Mouse (Mus musculus): ENCODE measurements at regions not wholly inside any gene's neighbourhood (a gene's known extent, or its start where the extent isn't known, plus 50 kb on each side); places are given as distances from the start of the nearest gene placed in this dataset.
"Not testable (repeated sequence)": the region's sequence is repeated elsewhere in the genome, so short reads cannot be mapped to it uniquely, and the experiment has no call there.

DNA sequence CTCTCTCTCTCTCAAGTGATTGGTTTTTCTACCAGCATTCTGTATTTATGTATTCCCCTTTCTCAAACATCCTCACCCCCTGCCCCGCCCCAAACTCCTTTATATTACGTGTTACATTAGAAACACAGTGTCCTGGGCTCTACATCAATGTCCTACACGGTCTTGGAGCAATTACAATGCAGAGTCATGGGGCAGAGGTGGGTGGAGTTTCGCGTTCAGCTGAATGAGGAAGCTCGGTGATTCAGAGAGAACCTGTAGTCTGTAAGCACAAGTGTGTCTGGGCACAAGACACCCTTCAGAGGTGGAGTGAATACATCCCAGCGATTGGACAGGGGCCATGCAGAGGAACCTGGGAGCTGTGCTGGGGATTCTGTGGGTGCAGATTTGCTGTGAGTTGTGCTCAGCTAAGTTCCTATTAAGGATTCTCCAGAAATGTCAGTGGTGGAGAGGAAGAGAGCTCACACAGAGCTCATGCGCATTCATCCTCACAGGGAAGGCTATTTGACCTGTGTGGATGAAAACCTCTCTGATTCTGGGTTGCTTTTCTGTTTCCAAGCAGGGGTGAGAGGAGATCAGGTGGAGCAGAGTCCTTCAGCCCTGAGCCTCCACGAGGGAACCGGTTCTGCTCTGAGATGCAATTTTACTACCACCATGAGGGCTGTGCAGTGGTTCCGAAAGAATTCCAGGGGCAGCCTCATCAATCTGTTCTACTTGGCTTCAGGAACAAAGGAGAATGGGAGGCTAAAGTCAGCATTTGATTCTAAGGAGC, 806.4 kb upstream of the Olfr1507 start:
- not testable (repeated sequence) for DNase-seq; H3K9me3 ChIP-seq (replicated peaks); H3K4me1 ChIP-seq (replicated peaks); H3K27ac ChIP-seq; H3K4me2 ChIP-seq; ATAC-seq (ENCODE audit: low read depth); H3K27me3 ChIP-seq; H3K36me3 ChIP-seq; H3K4me3 ChIP-seq (replicated peaks); H3K9ac ChIP-seq
- WGBS (ENCODE audit: insufficient replicate concordance), result no CpG with 5 or more reads among the region's 11 CpGs

DNA sequence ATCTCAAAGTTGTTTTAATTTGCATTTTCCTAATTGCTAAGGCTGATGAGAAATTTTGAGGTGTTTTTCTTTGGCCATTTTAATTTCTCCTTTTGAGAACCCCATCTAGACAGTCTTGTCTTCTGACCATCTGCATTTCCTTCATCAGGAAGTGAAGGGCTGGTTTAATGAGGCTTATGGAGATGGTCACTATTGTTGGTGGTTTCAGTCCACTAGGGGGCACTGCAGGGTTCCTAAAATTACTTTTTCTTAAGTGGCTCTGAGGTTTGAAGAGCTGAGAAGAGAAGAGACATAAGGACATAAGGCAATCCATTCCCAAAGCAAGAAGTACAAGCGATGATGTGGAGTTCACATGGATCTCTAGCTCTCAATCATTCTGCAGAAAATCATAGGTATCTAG, 805.6 kb upstream of the Olfr1507 start:
- not testable (repeated sequence) for H3K4me2 ChIP-seq; H3K27ac ChIP-seq; H3K4me1 ChIP-seq (replicated peaks); ATAC-seq (ENCODE audit: low read depth); H3K36me3 ChIP-seq; H3K9me3 ChIP-seq (replicated peaks); DNase-seq; H3K9ac ChIP-seq; H3K4me3 ChIP-seq (replicated peaks); H3K27me3 ChIP-seq
- WGBS (ENCODE audit: insufficient replicate concordance), result 28% methylated on average over 1 of the region's 1 CpGs

GRCm38 (mm10) chr14:53299735-53300134, 804.2 kb upstream of the Olfr1507 start:
- DNase-seq; H3K9me3 ChIP-seq (replicated peaks); H3K9ac ChIP-seq; ATAC-seq (ENCODE audit: low read depth); H3K4me1 ChIP-seq (replicated peaks); H3K27me3 ChIP-seq; H3K4me2 ChIP-seq; H3K4me3 ChIP-seq (replicated peaks); H3K36me3 ChIP-seq; H3K27ac ChIP-seq: not testable (repeated sequence)
- no CpG with 5 or more reads among the region's 5 CpGs for WGBS (ENCODE audit: insufficient replicate concordance)

DNA sequence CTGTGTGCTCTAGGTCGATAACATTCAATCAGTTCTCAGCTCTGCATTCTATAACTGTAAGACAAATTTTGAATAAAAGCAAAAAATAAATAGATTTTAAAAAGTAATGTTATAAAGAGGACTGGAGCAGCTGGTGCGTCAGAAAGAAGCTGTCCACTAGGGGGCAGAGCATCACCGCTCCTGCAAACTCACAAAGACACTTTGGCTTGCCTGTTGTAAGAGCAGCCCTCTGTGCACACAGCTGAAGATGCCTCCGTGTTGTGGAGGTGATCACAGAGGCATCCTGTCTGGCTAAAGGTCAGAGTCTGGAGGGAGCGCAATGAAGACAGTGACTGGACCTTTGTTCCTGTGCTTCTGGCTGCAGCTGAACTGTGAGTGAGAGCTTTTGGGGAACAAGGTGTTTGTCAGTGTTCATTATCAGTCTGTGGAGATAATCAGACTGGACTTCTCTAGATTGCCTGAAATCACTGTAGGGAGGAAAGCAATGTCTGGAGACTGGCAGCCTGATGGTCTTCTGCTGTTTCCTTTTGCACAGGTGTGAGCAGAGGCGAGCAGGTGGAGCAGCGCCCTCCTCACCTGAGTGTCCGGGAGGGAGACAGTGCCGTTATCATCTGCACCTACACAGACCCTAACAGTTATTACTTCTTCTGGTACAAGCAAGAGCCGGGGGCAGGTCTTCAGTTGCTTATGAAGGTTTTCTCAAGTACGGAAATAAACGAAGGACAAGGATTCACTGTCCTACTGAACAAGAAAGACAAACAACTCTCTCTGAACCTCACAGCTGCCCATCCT, 788.0 kb upstream of the Olfr1507 start:
- not testable (repeated sequence) for H3K27me3 ChIP-seq; ATAC-seq (ENCODE audit: low read depth); H3K9ac ChIP-seq; H3K4me2 ChIP-seq; H3K36me3 ChIP-seq; H3K27ac ChIP-seq; H3K4me1 ChIP-seq (replicated peaks); H3K4me3 ChIP-seq (replicated peaks); H3K9me3 ChIP-seq (replicated peaks); DNase-seq
- no CpG with 5 or more reads among the region's 12 CpGs for whole genome bisulfite sequencing (ENCODE audit: insufficient replicate concordance)

- H3K4me3 ChIP-seq (replicated peaks); ATAC-seq (ENCODE audit: low read depth); H3K9ac ChIP-seq; H3K4me1 ChIP-seq (replicated peaks); H3K36me3 ChIP-seq; DNase-seq; H3K9me3 ChIP-seq (replicated peaks); H3K27ac ChIP-seq; H3K4me2 ChIP-seq; H3K27me3 ChIP-seq: not testable (repeated sequence)
- 54% methylated on average over 3 of the region's 4 CpGs for WGBS (ENCODE audit: insufficient replicate concordance)
Measured at GRCm38 (mm10) chr14:53273218-53273617, 777.7 kb upstream of the Olfr1507 start.

- not testable (repeated sequence) for H3K36me3 ChIP-seq; H3K27ac ChIP-seq; H3K4me2 ChIP-seq; H3K4me1 ChIP-seq (replicated peaks); H3K27me3 ChIP-seq; H3K9ac ChIP-seq; H3K9me3 ChIP-seq (replicated peaks); H3K4me3 ChIP-seq (replicated peaks); ATAC-seq (ENCODE audit: low read depth); DNase-seq
- WGBS (ENCODE audit: insufficient replicate concordance), result no CpG with 5 or more reads among the region's 2 CpGs
Measured at GRCm38 (mm10) chr14:53267693-53268092, 772.1 kb upstream of the Olfr1507 start.

GRCm38 (mm10) chr14:53255962-53256361, 760.4 kb upstream of the Olfr1507 start:
- no CpG with 5 or more reads among the region's 3 CpGs for WGBS (ENCODE audit: insufficient replicate concordance)
- peak; percentile 0 for DNase-seq
- not testable (repeated sequence) for H3K36me3 ChIP-seq; H3K4me2 ChIP-seq; H3K4me1 ChIP-seq (replicated peaks); H3K27me3 ChIP-seq; H3K27ac ChIP-seq; H3K9me3 ChIP-seq (replicated peaks); ATAC-seq (ENCODE audit: low read depth); H3K4me3 ChIP-seq (replicated peaks); H3K9ac ChIP-seq

- H3K9me3 ChIP-seq (replicated peaks); ATAC-seq (ENCODE audit: low read depth); H3K4me2 ChIP-seq; DNase-seq; H3K27ac ChIP-seq; H3K4me1 ChIP-seq (replicated peaks); H3K36me3 ChIP-seq; H3K4me3 ChIP-seq (replicated peaks); H3K27me3 ChIP-seq; H3K9ac ChIP-seq: not testable (repeated sequence)
Measured at GRCm38 (mm10) chr14:53253470-53253869, 757.9 kb upstream of the Olfr1507 start.

GRCm38 (mm10) chr14:53231142-53231541, 735.6 kb upstream of the Olfr1507 start:
- H3K4me3 ChIP-seq (replicated peaks); H3K27me3 ChIP-seq; H3K4me1 ChIP-seq (replicated peaks); H3K36me3 ChIP-seq; DNase-seq; H3K9ac ChIP-seq; ATAC-seq (ENCODE audit: low read depth); H3K27ac ChIP-seq; H3K9me3 ChIP-seq (replicated peaks); H3K4me2 ChIP-seq: not testable (repeated sequence)
- no CpG with 5 or more reads among the region's 6 CpGs for WGBS (ENCODE audit: insufficient replicate concordance)

DNA sequence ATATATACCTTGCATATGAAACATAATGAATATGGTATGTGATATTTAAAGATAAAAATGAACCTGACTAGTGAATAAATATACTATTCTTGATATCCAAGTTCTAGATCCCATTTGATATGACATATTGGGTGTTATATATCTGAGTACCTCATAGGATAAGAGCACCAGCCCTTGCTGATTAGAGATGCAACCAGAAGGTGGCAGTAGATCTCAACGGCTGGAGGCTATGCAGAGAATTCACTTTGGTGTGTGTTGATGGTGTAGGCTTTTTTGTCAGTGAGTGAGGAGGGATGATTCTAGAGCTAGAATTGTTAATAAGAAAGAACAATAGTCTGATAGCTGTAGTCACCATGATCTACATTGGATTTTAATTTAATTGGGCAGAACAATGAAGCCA, 729.2 kb upstream of the Olfr1507 start:
- H3K9me3 ChIP-seq (replicated peaks); H3K9ac ChIP-seq; DNase-seq; H3K4me1 ChIP-seq (replicated peaks); H3K27me3 ChIP-seq; H3K4me2 ChIP-seq; ATAC-seq (ENCODE audit: low read depth); H3K27ac ChIP-seq; H3K36me3 ChIP-seq; H3K4me3 ChIP-seq (replicated peaks): not testable (repeated sequence)
- WGBS (ENCODE audit: insufficient replicate concordance), result no CpG with 5 or more reads among the region's 1 CpGs

GRCm38 (mm10) chr14:53210554-53210953, 715.0 kb upstream of the Olfr1507 start:
- not testable (repeated sequence) for H3K9ac ChIP-seq; DNase-seq; H3K9me3 ChIP-seq (replicated peaks); H3K27ac ChIP-seq; ATAC-seq (ENCODE audit: low read depth); H3K4me3 ChIP-seq (replicated peaks); H3K4me2 ChIP-seq; H3K36me3 ChIP-seq; H3K27me3 ChIP-seq; H3K4me1 ChIP-seq (replicated peaks)
- no CpG with 5 or more reads among the region's 3 CpGs for WGBS (ENCODE audit: insufficient replicate concordance)

DNA sequence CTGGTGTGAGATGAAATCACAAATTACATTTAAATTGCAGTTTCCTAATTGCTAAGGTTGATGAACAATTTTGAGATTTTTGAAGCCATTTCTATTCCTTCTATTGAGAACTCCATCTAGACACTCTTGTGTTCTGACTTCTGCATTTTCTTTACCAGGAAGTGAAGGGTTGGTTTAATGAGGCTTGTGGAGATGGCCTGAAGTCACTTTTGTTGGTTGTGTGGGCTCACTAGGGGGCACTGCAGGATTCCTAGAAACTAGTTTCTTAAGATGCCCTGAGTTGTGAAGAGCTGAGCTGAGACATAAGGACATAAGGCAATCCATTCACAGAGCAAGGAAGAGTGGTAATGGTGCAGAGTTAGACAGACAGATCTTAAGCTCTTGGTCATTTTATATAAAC, 713.7 kb upstream of the Olfr1507 start:
- not testable (repeated sequence) for DNase-seq; H3K4me2 ChIP-seq; H3K36me3 ChIP-seq; H3K9ac ChIP-seq; H3K9me3 ChIP-seq (replicated peaks); H3K27ac ChIP-seq; H3K4me1 ChIP-seq (replicated peaks); ATAC-seq (ENCODE audit: low read depth); H3K27me3 ChIP-seq; H3K4me3 ChIP-seq (replicated peaks)

Data from liver, embryonic 13.5 days (tissue).